Mouse (Mus musculus): ENCODE data around the gene Cenpw. TPM values are rescaled to one million over a fixed set of nuclear protein-coding genes. Genes with fewer than 3 reads are reported as not detected.

Gene Cenpw
- polyA plus RNA-seq (2021; fragmentation: Nextera tagmentation), result 15.8 and 17.3 TPM in 2 replicates
- long read RNA-seq, experiment 1, transcript Cenpw-201 (3 exons, 1,532 nt), result major isoform, 32 of 32 reads
- long read RNA-seq, experiment 1, partial matches to known transcripts, result 0 of 32 reads
- long read RNA-seq, experiment 1, other reads (novel, unspliced or antisense), result 0 of 32 reads
- long read RNA-seq, experiment 2, transcript Cenpw-201 (3 exons, 1,532 nt), result major isoform, 24 of 24 reads
- long read RNA-seq, experiment 2, partial matches to known transcripts, result 0 of 24 reads
- long read RNA-seq, experiment 2, other reads (novel, unspliced or antisense), result 0 of 24 reads

DNA sequence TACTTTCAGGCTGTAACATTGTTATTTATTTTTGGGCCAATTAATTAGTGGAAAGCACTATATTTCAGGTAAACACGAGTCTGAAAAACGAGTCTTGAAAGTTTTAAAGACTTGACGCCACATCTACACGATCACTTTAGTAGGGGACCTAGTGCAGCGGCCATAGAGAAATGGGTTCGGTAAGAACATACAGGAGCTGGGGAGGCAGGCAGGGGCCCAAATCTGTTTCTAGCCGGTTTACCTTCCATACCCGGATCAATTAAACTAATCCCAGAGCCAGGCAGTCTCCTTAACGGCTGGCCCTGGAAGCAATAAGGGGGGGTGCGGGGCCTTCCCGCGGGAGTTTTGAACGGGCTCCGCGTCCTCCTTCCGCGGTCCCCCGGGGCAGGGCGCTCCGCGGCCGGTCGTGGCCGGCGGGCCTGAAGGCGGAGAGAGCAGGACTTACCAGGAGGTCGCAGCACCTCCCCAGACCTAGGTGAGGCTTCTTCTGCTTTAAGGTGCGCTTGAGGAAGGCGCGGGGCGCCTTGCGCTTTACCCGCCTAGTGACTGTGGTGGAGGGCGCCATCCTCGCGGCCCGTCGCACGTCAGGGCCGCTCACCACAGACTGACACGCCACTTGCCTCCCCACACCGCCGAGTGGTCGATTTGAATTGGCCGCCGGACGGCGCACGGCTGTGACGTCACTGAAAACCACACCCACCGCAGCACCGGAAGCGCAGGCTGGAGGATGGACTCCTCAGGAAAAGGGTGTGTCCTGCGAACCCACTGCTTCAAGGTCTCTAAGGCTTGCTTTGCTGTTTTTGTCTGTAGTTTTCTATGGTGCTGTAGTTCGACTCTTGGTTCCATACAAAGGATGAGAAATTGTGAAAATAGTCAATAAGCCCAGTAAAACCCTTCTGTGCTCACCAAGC lies at the start of gene Cenpw:
TSS of gene Cenpw (minus strand) at position 645 of the 911 bp plus-strand sequence.

All from left cerebral cortex, adult 6 months (tissue).